Mouse (Mus musculus) limb, embryonic 13.5 days (tissue): ENCODE measurements around the gene Nap1l4. TPM values are rescaled to one million over a fixed set of nuclear protein-coding genes. Genes with fewer than 3 reads are reported as not detected.

ENCODE experiments used
- ATAC-seq: fragments of 200-750 bp; cut with Nextera tagmentation; 2 replicates; pipeline ENCODE4 v1.8.0; 2017; ENCODE audit warnings: low read depth, moderate number of reproducible peaks, moderate TSS enrichment; ENCODE audit not compliant: low FRiP score
- H3K27ac ChIP-seq: fragments of 300-500 bp; sonication (generic); 2 replicates; pipeline ENCODE4 v1.5.1; 2015; ENCODE audit warnings: inconsistent platforms, mild to moderate bottlenecking, moderate library complexity
- H3K27me3 ChIP-seq: fragments of 300-500 bp; sonication (generic); 2 replicates; pipeline ENCODE4 v1.6.1; 2015; ENCODE audit warnings: mild to moderate bottlenecking, inconsistent platforms
- H3K36me3 ChIP-seq: fragments of 300-500 bp; sonication (generic); 2 replicates; pipeline ENCODE4 v1.6.1; 2015; ENCODE audit warnings: inconsistent platforms, mild to moderate bottlenecking, moderate library complexity
- H3K4me1 ChIP-seq: fragments of 300-500 bp; sonication (generic); 2 replicates; pipeline ENCODE4 v1.6.1; 2015; ENCODE audit warnings: inconsistent platforms
- H3K4me2 ChIP-seq: fragments of 300-500 bp; sonication (generic); replicated peaks from 2 replicates; pipeline ENCODE4 v1.6.1; 2015; ENCODE audit warnings: inconsistent platforms, mild to moderate bottlenecking, moderate library complexity
- H3K4me3 ChIP-seq: fragments of 300-500 bp; sonication (generic); 2 replicates; pipeline ENCODE4 v1.5.1; 2015; ENCODE audit warnings: moderate library complexity, mild to moderate bottlenecking, inconsistent platforms
- H3K9ac ChIP-seq: fragments of 300-500 bp; sonication (generic); 2 replicates; pipeline ENCODE4 v1.6.1; 2015; ENCODE audit warnings: mild to moderate bottlenecking, inconsistent platforms
- H3K9me3 ChIP-seq: fragments of 300-500 bp; sonication (generic); 2 replicates; pipeline ENCODE4 v1.6.1; 2016; ENCODE audit warnings: inconsistent platforms
- WGBS: fragments of 180-500 bp; shearing (Covaris S2); methylation state at CpG from one replicate; pipeline ENCODE4 v1.1.7; 2015; 5-methylcytosine and 5-hydroxymethylcytosine counted together
- polyA plus RNA-seq: library from polyadenylated mRNA; unstranded; fragments of >200 nt; fragmentation: Nextera tagmentation; extraction: Ambion mirVana; gene quantifications from 2 replicates; pipeline ENCODE4 v1.2.1, GENCODE M21; 2015

The Nap1l4 gene
- polyA plus RNA-seq, 1 experiment from 2014 or later, result 281 TPM

- WGBS, result 18% methylated on average over 2 of the region's 2 CpGs
- no peak overlapping the region for H3K9ac ChIP-seq
- peaks cover 62% of the 10 kb centered on the region for H3K27me3 ChIP-seq
- peaks cover 11% of the 10 kb centered on the region for H3K4me1 ChIP-seq
- ATAC-seq, result no peak
- H3K4me3 ChIP-seq, result peak overlapping the region; percentile 54
- no peaks in the 10 kb centered on the region for H3K9me3 ChIP-seq
- H3K36me3 ChIP-seq, result no peaks in the 10 kb centered on the region
- H3K4me2 ChIP-seq, result peak overlapping the region; percentile 81
- no peak overlapping the region for H3K27ac ChIP-seq
These were observed 48.0 kb downstream of the Nap1l4 start for GRCm38 (mm10) chr7:143500912-143501311.

GRCm38 (mm10) chr7:143498584-143498983 is 50.3 kb downstream of the Nap1l4 start:
- no peaks in the 10 kb centered on the region for H3K9me3 ChIP-seq
- no peaks in the 10 kb centered on the region for H3K36me3 ChIP-seq
- H3K4me1 ChIP-seq, result peaks cover 11% of the 10 kb centered on the region
- ATAC-seq, result no peak
- 86% methylated on average over 4 of the region's 4 CpGs for WGBS
- H3K9ac ChIP-seq, result no peak overlapping the region
- no peak overlapping the region for H3K27ac ChIP-seq
- peaks cover 48% of the 10 kb centered on the region for H3K27me3 ChIP-seq
- no peak overlapping the region for H3K4me3 ChIP-seq
- H3K4me2 ChIP-seq, result no peak overlapping the region

- Histone ChIP-seq H3K4me2 (no peak overlapping the region), H3K9ac (no peak overlapping the region), H3K9me3 (no peaks in the 10 kb centered on the region), H3K27ac (no peak overlapping the region), H3K27me3 (peaks cover 22% of the 10 kb centered on the region), H3K4me3 (no peak overlapping the region), H3K4me1 (no peaks in the 10 kb centered on the region), H3K36me3 (no peaks in the 10 kb centered on the region)
- no peak for ATAC-seq
- 77% methylated on average over 8 of the region's 8 CpGs for WGBS
These were observed 53.6 kb downstream of the Nap1l4 start for GRCm38 (mm10) chr7:143495104-143495961.

GRCm38 (mm10) chr7:143493616-143494126 is 55.2 kb downstream of the Nap1l4 start:
- no peak overlapping the region for H3K27ac ChIP-seq
- H3K9me3 ChIP-seq, result no peaks in the 10 kb centered on the region
- no peaks in the 10 kb centered on the region for H3K36me3 ChIP-seq
- H3K4me2 ChIP-seq, result no peak overlapping the region
- H3K4me1 ChIP-seq, result no peaks in the 10 kb centered on the region
- H3K27me3 ChIP-seq, result peaks cover 14% of the 10 kb centered on the region
- no peak overlapping the region for H3K9ac ChIP-seq
- WGBS, result 66% methylated on average over 6 of the region's 6 CpGs
- no peak overlapping the region for H3K4me3 ChIP-seq
- ATAC-seq, result no peak

GRCm38 (mm10) chr7:143489735-143490134 is 59.2 kb downstream of the Nap1l4 start:
- WGBS, result 69% methylated on average over 6 of the region's 6 CpGs
- Histone ChIP-seq H3K9ac (no peak overlapping the region), H3K27me3 (peaks cover 13% of the 10 kb centered on the region), H3K4me3 (no peak overlapping the region), H3K36me3 (no peaks in the 10 kb centered on the region), H3K4me2 (no peak overlapping the region), H3K9me3 (no peaks in the 10 kb centered on the region), H3K27ac (no peak overlapping the region), H3K4me1 (no peaks in the 10 kb centered on the region)
- ATAC-seq, result no peak

- Histone ChIP-seq H3K36me3 (no peaks in the 10 kb centered on the region), H3K9ac (no peak overlapping the region), H3K4me3 (no peak overlapping the region), H3K27ac (no peak overlapping the region), H3K4me1 (peaks cover 9% of the 10 kb centered on the region; the same call in 1 of the 2 replicates), H3K9me3 (no peaks in the 10 kb centered on the region), H3K27me3 (no peaks in the 10 kb centered on the region), H3K4me2 (no peak overlapping the region)
- WGBS, result 16% methylated on average over 6 of the region's 6 CpGs
- no peak for ATAC-seq
These were observed 66.4 kb downstream of the Nap1l4 start for GRCm38 (mm10) chr7:143482541-143482940.

GRCm38 (mm10) chr7:143481806-143482387 is 67.0 kb downstream of the Nap1l4 start:
- Histone ChIP-seq H3K4me2 (no peak overlapping the region), H3K27me3 (no peaks in the 10 kb centered on the region), H3K9me3 (no peaks in the 10 kb centered on the region), H3K4me1 (peaks cover 9% of the 10 kb centered on the region; the same call in 1 of the 2 replicates), H3K4me3 (no peak overlapping the region), H3K9ac (no peak overlapping the region), H3K36me3 (no peaks in the 10 kb centered on the region), H3K27ac (no peak overlapping the region)
- WGBS, result 50% methylated on average over 5 of the region's 5 CpGs
- ATAC-seq, result no peak

- no peak for ATAC-seq
- Histone ChIP-seq H3K27ac (no peak overlapping the region), H3K9me3 (no peaks in the 10 kb centered on the region), H3K9ac (no peak overlapping the region), H3K4me1 (peaks cover 9% of the 10 kb centered on the region; the same call in 1 of the 2 replicates), H3K27me3 (no peaks in the 10 kb centered on the region), H3K4me2 (no peak overlapping the region), H3K4me3 (no peak overlapping the region), H3K36me3 (no peaks in the 10 kb centered on the region)
- WGBS, result 32% methylated on average over 13 of the region's 13 CpGs
These were observed 68.4 kb downstream of the Nap1l4 start for GRCm38 (mm10) chr7:143480498-143480897.

DNA sequence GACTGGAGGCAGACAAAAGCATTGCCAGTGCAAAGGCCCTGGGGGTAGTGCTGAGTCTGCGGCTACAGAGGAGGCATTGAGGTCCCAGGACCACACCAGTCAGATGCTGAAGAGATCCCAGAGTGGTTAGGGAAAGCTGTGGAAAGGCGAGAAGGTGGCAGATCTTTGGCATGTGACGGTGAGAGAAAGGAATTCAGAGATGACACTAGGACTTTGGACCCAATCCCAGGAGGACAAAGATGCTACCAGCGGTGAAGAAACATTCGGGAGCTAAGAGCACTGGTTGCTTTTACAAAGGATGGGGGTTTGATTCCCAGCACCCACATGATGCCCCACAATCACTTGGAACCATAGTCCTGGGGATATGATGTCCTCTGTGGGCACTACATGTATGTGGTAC is 71.1 kb downstream of the Nap1l4 start:
- Histone ChIP-seq H3K27me3 (no peaks in the 10 kb centered on the region), H3K36me3 (no peaks in the 10 kb centered on the region), H3K4me3 (no peak overlapping the region), H3K9ac (no peak overlapping the region), H3K27ac (no peak overlapping the region), H3K9me3 (no peaks in the 10 kb centered on the region), H3K4me2 (no peak overlapping the region), H3K4me1 (peaks cover 15% of the 10 kb centered on the region)
- no peak for ATAC-seq
- WGBS, result 85% methylated on average over 5 of the region's 5 CpGs

GRCm38 (mm10) chr7:143476702-143477335 is 72.1 kb downstream of the Nap1l4 start:
- 79% methylated on average over 3 of the region's 3 CpGs for WGBS
- H3K27me3 ChIP-seq, result no peaks in the 10 kb centered on the region
- no peaks in the 10 kb centered on the region for H3K36me3 ChIP-seq
- H3K4me1 ChIP-seq, result peaks cover 10% of the 10 kb centered on the region
- ATAC-seq, result no peak
- no peak overlapping the region for H3K4me3 ChIP-seq
- no peak overlapping the region for H3K4me2 ChIP-seq
- no peak overlapping the region for H3K27ac ChIP-seq
- H3K9me3 ChIP-seq, result no peaks in the 10 kb centered on the region
- no peak overlapping the region for H3K9ac ChIP-seq

GRCm38 (mm10) chr7:143475876-143476275 is 73.0 kb downstream of the Nap1l4 start:
- Histone ChIP-seq H3K4me1 (peaks cover 7% of the 10 kb centered on the region), H3K27me3 (no peaks in the 10 kb centered on the region), H3K4me2 (no peak overlapping the region), H3K9ac (no peak overlapping the region), H3K9me3 (no peaks in the 10 kb centered on the region), H3K4me3 (no peak overlapping the region), H3K27ac (no peak overlapping the region), H3K36me3 (no peaks in the 10 kb centered on the region)
- ATAC-seq, result no peak
- 65% methylated on average over 11 of the region's 11 CpGs for WGBS

- no peak overlapping the region for H3K4me3 ChIP-seq
- WGBS, result 32% methylated on average over 10 of the region's 10 CpGs
- no peak for ATAC-seq
- H3K4me2 ChIP-seq, result no peak overlapping the region
- H3K9ac ChIP-seq, result no peak overlapping the region
- H3K27me3 ChIP-seq, result no peaks in the 10 kb centered on the region
- peaks cover 8% of the 10 kb centered on the region for H3K4me1 ChIP-seq
- H3K36me3 ChIP-seq, result no peaks in the 10 kb centered on the region
- no peak overlapping the region for H3K27ac ChIP-seq
- no peaks in the 10 kb centered on the region for H3K9me3 ChIP-seq
These were observed 74.1 kb downstream of the Nap1l4 start for GRCm38 (mm10) chr7:143474811-143475210.
